Mouse (Mus musculus) neural tube, embryonic 13.5 days (tissue): ENCODE measurements at regions not wholly inside any gene's neighbourhood (a gene's known extent, or its start where the extent isn't known, plus 50 kb on each side); places are given as distances from the start of the nearest gene placed in this dataset.

Source experiments
- ATAC-seq: fragments of 200-750 bp; cut with Nextera tagmentation; 2 replicates; pipeline ENCODE4 v1.8.0; 2017; ENCODE audit warnings: low read depth, mild to moderate bottlenecking, moderate TSS enrichment, moderate library complexity
- H3K27ac ChIP-seq: fragments of 300-500 bp; sonication (generic); replicated peaks from 2 replicates; pipeline ENCODE4 v1.5.1; 2015; ENCODE audit warnings: moderate library complexity, mild to moderate bottlenecking, inconsistent platforms
- H3K27me3 ChIP-seq: fragments of 300-500 bp; sonication (generic); 2 replicates; pipeline ENCODE4 v1.6.1; 2015; ENCODE audit warnings: mild to moderate bottlenecking, inconsistent platforms
- H3K36me3 ChIP-seq: fragments of 300-500 bp; sonication (generic); 2 replicates; pipeline ENCODE4 v1.6.1; 2015; ENCODE audit warnings: mild to moderate bottlenecking, inconsistent platforms
- H3K4me1 ChIP-seq: fragments of 300-500 bp; sonication (generic); replicated peaks from 2 replicates; pipeline ENCODE4 v1.6.1; 2015; ENCODE audit warnings: inconsistent platforms
- H3K4me2 ChIP-seq: fragments of 300-500 bp; sonication (generic); 2 replicates; pipeline ENCODE4 v1.6.1; 2015; ENCODE audit warnings: inconsistent platforms, mild to moderate bottlenecking, moderate library complexity
- H3K4me3 ChIP-seq: fragments of 300-500 bp; sonication (generic); 2 replicates; pipeline ENCODE4 v1.5.1; 2015; ENCODE audit warnings: mild to moderate bottlenecking, inconsistent platforms
- H3K9ac ChIP-seq: fragments of 300-500 bp; sonication (generic); 2 replicates; pipeline ENCODE4 v1.6.1; 2015; ENCODE audit warnings: moderate library complexity, mild to moderate bottlenecking, inconsistent platforms
- H3K9me3 ChIP-seq: fragments of 300-500 bp; sonication (generic); 2 replicates; pipeline ENCODE4 v1.6.1; 2016; ENCODE audit warnings: inconsistent platforms
- WGBS: fragments of 180-500 bp; shearing (Covaris S2); methylation state at CpG from one replicate; pipeline ENCODE4 v1.1.7; 2015; 5-methylcytosine and 5-hydroxymethylcytosine counted together

- WGBS: 78% methylated on average over 3 of the region's 3 CpGs
- Histone ChIP-seq H3K9ac (no peak overlapping the region), H3K4me2 (no peak overlapping the region), H3K4me3 (no peak overlapping the region), H3K36me3 (no peaks in the 10 kb centered on the region), H3K27me3 (no peaks in the 10 kb centered on the region), H3K9me3 (no peaks in the 10 kb centered on the region), H3K4me1 (no peaks in the 10 kb centered on the region), H3K27ac (no peak overlapping the region)
- no peak for ATAC-seq
Observed at GRCm38 (mm10) chr1:14000605-14001395, 2092.3 kb downstream of the 4930444P10Rik start.

- H3K27me3 ChIP-seq: no peaks in the 10 kb centered on the region
- no peaks in the 10 kb centered on the region for H3K36me3 ChIP-seq
- no peak overlapping the region for H3K4me2 ChIP-seq
- H3K9ac ChIP-seq: no peak overlapping the region
- ATAC-seq: no peak
- H3K27ac ChIP-seq: no peak overlapping the region
- 95% methylated on average over 7 of the region's 11 CpGs for WGBS
- no peak overlapping the region for H3K4me3 ChIP-seq
- H3K9me3 ChIP-seq: no peaks in the 10 kb centered on the region
- H3K4me1 ChIP-seq: no peaks in the 10 kb centered on the region
Observed at GRCm38 (mm10) chr1:13998178-13998708, 2094.9 kb downstream of the 4930444P10Rik start.

GRCm38 (mm10) chr1:13993825-13994509, 2099.2 kb downstream of the 4930444P10Rik start:
- no peak overlapping the region for H3K4me3 ChIP-seq
- H3K4me2 ChIP-seq: no peak overlapping the region
- no peaks in the 10 kb centered on the region for H3K36me3 ChIP-seq
- no peak overlapping the region for H3K27ac ChIP-seq
- H3K9ac ChIP-seq: no peak overlapping the region
- 93% methylated on average over 9 of the region's 9 CpGs for WGBS
- H3K4me1 ChIP-seq: peaks cover 11% of the 10 kb centered on the region; the same call in 1 of the 2 replicates
- H3K27me3 ChIP-seq: no peaks in the 10 kb centered on the region
- ATAC-seq: no peak
- no peaks in the 10 kb centered on the region for H3K9me3 ChIP-seq

GRCm38 (mm10) chr1:13992978-13993377, 2100.1 kb downstream of the 4930444P10Rik start:
- Histone ChIP-seq H3K9me3 (no peaks in the 10 kb centered on the region), H3K9ac (no peak overlapping the region), H3K4me1 (peaks cover 11% of the 10 kb centered on the region; the same call in 1 of the 2 replicates), H3K36me3 (no peaks in the 10 kb centered on the region), H3K27ac (no peak overlapping the region), H3K4me2 (no peak overlapping the region), H3K27me3 (no peaks in the 10 kb centered on the region), H3K4me3 (no peak overlapping the region)
- peak; percentile 59 for ATAC-seq
- WGBS: 27% methylated on average over 9 of the region's 9 CpGs

GRCm38 (mm10) chr1:13989360-13989759, 2103.8 kb downstream of the 4930444P10Rik start:
- Histone ChIP-seq H3K4me1 (peaks cover 11% of the 10 kb centered on the region; the same call in 1 of the 2 replicates), H3K36me3 (no peaks in the 10 kb centered on the region), H3K9me3 (no peaks in the 10 kb centered on the region), H3K4me2 (no peak overlapping the region), H3K9ac (no peak overlapping the region), H3K4me3 (no peak overlapping the region), H3K27ac (no peak overlapping the region), H3K27me3 (no peaks in the 10 kb centered on the region)
- no peak for ATAC-seq
- WGBS: 74% methylated on average over 3 of the region's 3 CpGs

- H3K4me1 ChIP-seq: no peaks in the 10 kb centered on the region
- H3K4me2 ChIP-seq: no peak overlapping the region
- no peak overlapping the region for H3K9ac ChIP-seq
- no peaks in the 10 kb centered on the region for H3K9me3 ChIP-seq
- H3K27me3 ChIP-seq: no peaks in the 10 kb centered on the region
- no peak for ATAC-seq
- 81% methylated on average over 2 of the region's 2 CpGs for WGBS
- H3K27ac ChIP-seq: no peak overlapping the region
- no peaks in the 10 kb centered on the region for H3K36me3 ChIP-seq
- H3K4me3 ChIP-seq: no peak overlapping the region
Observed at GRCm38 (mm10) chr1:13984833-13985232, 2108.3 kb downstream of the 4930444P10Rik start.

GRCm38 (mm10) chr1:13980273-13980672, 2112.9 kb downstream of the 4930444P10Rik start:
- Histone ChIP-seq H3K9me3 (no peaks in the 10 kb centered on the region), H3K36me3 (no peaks in the 10 kb centered on the region), H3K27me3 (no peaks in the 10 kb centered on the region), H3K9ac (no peak overlapping the region), H3K4me1 (no peaks in the 10 kb centered on the region), H3K4me3 (no peak overlapping the region), H3K27ac (no peak overlapping the region), H3K4me2 (no peak overlapping the region)
- 94% methylated on average over 6 of the region's 6 CpGs for WGBS
- no peak for ATAC-seq

GRCm38 (mm10) chr1:13978640-13979039, 2114.5 kb downstream of the 4930444P10Rik start:
- H3K4me3 ChIP-seq: no peak overlapping the region
- H3K9ac ChIP-seq: no peak overlapping the region
- no peaks in the 10 kb centered on the region for H3K27me3 ChIP-seq
- WGBS: 90% methylated on average over 3 of the region's 3 CpGs
- no peaks in the 10 kb centered on the region for H3K9me3 ChIP-seq
- ATAC-seq: no peak
- H3K4me1 ChIP-seq: no peaks in the 10 kb centered on the region
- no peaks in the 10 kb centered on the region for H3K36me3 ChIP-seq
- H3K4me2 ChIP-seq: no peak overlapping the region
- no peak overlapping the region for H3K27ac ChIP-seq

GRCm38 (mm10) chr1:13977207-13977606, 2115.9 kb downstream of the 4930444P10Rik start:
- Histone ChIP-seq H3K4me2 (no peak overlapping the region), H3K9me3 (no peaks in the 10 kb centered on the region), H3K4me1 (no peaks in the 10 kb centered on the region), H3K27ac (no peak overlapping the region), H3K9ac (no peak overlapping the region), H3K4me3 (no peak overlapping the region), H3K36me3 (no peaks in the 10 kb centered on the region), H3K27me3 (no peaks in the 10 kb centered on the region)
- no peak for ATAC-seq
- 91% methylated on average over 1 of the region's 1 CpGs for WGBS

- no peaks in the 10 kb centered on the region for H3K27me3 ChIP-seq
- no peak for ATAC-seq
- H3K4me1 ChIP-seq: no peaks in the 10 kb centered on the region
- H3K4me2 ChIP-seq: no peak overlapping the region
- no peaks in the 10 kb centered on the region for H3K9me3 ChIP-seq
- no peak overlapping the region for H3K9ac ChIP-seq
- no peak overlapping the region for H3K27ac ChIP-seq
- 91% methylated on average over 3 of the region's 3 CpGs for whole genome bisulfite sequencing
- no peak overlapping the region for H3K4me3 ChIP-seq
- H3K36me3 ChIP-seq: no peaks in the 10 kb centered on the region
Observed at GRCm38 (mm10) chr1:13949241-13949640, 2143.9 kb downstream of the 4930444P10Rik start.

GRCm38 (mm10) chr1:13941351-13941750, 2151.8 kb downstream of the 4930444P10Rik start:
- Histone ChIP-seq H3K36me3 (no peaks in the 10 kb centered on the region), H3K4me1 (0 out of 2 replicates have a peak, but pooled peaks cover 3% of the 10 kb centered on the region), H3K4me2 (no peak overlapping the region), H3K9me3 (peaks cover 11% of the 10 kb centered on the region; the same call in 1 of the 2 replicates), H3K4me3 (no peak overlapping the region), H3K27ac (no peak overlapping the region), H3K27me3 (peaks cover 33% of the 10 kb centered on the region), H3K9ac (no peak overlapping the region)
- ATAC-seq: no peak
- 84% methylated on average over 3 of the region's 3 CpGs for WGBS

- Histone ChIP-seq H3K9ac (no peak overlapping the region), H3K27me3 (peaks cover 43% of the 10 kb centered on the region), H3K27ac (no peak overlapping the region), H3K9me3 (peaks cover 11% of the 10 kb centered on the region; the same call in 1 of the 2 replicates), H3K4me2 (no peak overlapping the region), H3K4me3 (no peak overlapping the region), H3K4me1 (0 out of 2 replicates have a peak, but pooled peaks cover 6% of the 10 kb centered on the region), H3K36me3 (no peaks in the 10 kb centered on the region)
- ATAC-seq: no peak
Observed at GRCm38 (mm10) chr1:13938344-13938743, 2154.8 kb downstream of the 4930444P10Rik start.
